Mouse (Mus musculus) forebrain, embryonic 10.5 days (tissue): ENCODE measurements around the gene Ttc30b. TPM values are rescaled to one million over a fixed set of nuclear protein-coding genes. Genes with fewer than 3 reads are reported as not detected.
A peak's percentile ranks its signal among the peaks of the same experiment; 100 is the strongest.

Experiments
- DNase-seq: peaks from one replicate; pipeline ENCODE4 v3.0.0-alpha.2; 2017; ENCODE audit warnings: low spot score; ENCODE audit errors: extremely low spot score
- H3K27ac ChIP-seq: fragments of 300-500 bp; sonication (generic); 2 replicates; pipeline ENCODE4 v1.5.1; 2016; ENCODE audit warnings: mild to moderate bottlenecking
- H3K27me3 ChIP-seq: fragments of 300-500 bp; sonication (generic); 2 replicates; pipeline ENCODE4 v1.6.1; 2016; ENCODE audit warnings: mild to moderate bottlenecking; ENCODE audit not compliant: poor library complexity, severe bottlenecking
- H3K36me3 ChIP-seq: fragments of 300-500 bp; sonication (generic); replicated peaks from 2 replicates; pipeline ENCODE4 v1.6.1; 2016; ENCODE audit warnings: mild to moderate bottlenecking, moderate library complexity
- H3K4me1 ChIP-seq: fragments of 300-500 bp; sonication (generic); 2 replicates; pipeline ENCODE4 v1.6.1; 2016
- H3K4me3 ChIP-seq: fragments of 300-500 bp; sonication (generic); 2 replicates; pipeline ENCODE4 v1.5.1; 2016; ENCODE audit warnings: mild to moderate bottlenecking, moderate library complexity
- H3K9me3 ChIP-seq: fragments of 300-500 bp; sonication (generic); 2 replicates; pipeline ENCODE4 v1.6.1; 2016; ENCODE audit warnings: mild to moderate bottlenecking, moderate library complexity
- WGBS: fragments of 180-500 bp; shearing (Covaris S2); methylation state at CpG from one replicate; pipeline ENCODE4 v1.1.7; 2016; 5-methylcytosine and 5-hydroxymethylcytosine counted together
- polyA plus RNA-seq: library from polyadenylated mRNA; unstranded; fragments of >200 nt; fragmentation: Nextera tagmentation; extraction: Ambion mirVana; gene quantifications from 2 replicates; pipeline ENCODE4 v1.2.1, GENCODE M21; 2016

Ttc30b gene
- polyA plus RNA-seq, 1 experiment from 2014 or later = 5.1 TPM

GRCm38 (mm10) chr2:75933541-75933940, 4.8 kb downstream of the Ttc30b start:
- 59% methylated on average over 7 of the region's 7 CpGs for WGBS
- H3K27ac ChIP-seq = no peak overlapping the region
- DNase-seq = peak; percentile 10
- H3K9me3 ChIP-seq = no peaks in the 10 kb centered on the region
- no peaks in the 10 kb centered on the region for H3K27me3 ChIP-seq
- no peak overlapping the region for H3K4me3 ChIP-seq
- peaks cover 8% of the 10 kb centered on the region for H3K4me1 ChIP-seq
- peaks cover 10% of the 10 kb centered on the region; the same call in 1 of the 2 replicates for H3K36me3 ChIP-seq

GRCm38 (mm10) chr2:75930941-75931340, 7.4 kb downstream of the Ttc30b start:
- H3K27ac ChIP-seq = no peak overlapping the region
- WGBS = 97% methylated on average over 2 of the region's 2 CpGs
- no peak for DNase-seq

GRCm38 (mm10) chr2:75929786-75930444, 8.5 kb downstream of the Ttc30b start:
- 93% methylated on average over 6 of the region's 6 CpGs for WGBS
- no peak overlapping the region for H3K4me3 ChIP-seq
- 0 out of 2 replicates have a peak, but pooled peaks cover 4% of the 10 kb centered on the region for H3K4me1 ChIP-seq
- H3K9me3 ChIP-seq = no peaks in the 10 kb centered on the region
- DNase-seq = no peak
- no peak overlapping the region for H3K27ac ChIP-seq
- peaks cover 28% of the 10 kb centered on the region for H3K36me3 ChIP-seq
- no peaks in the 10 kb centered on the region for H3K27me3 ChIP-seq

More at GRCm38 (mm10) chr2:75930941-75931340, 7.4 kb downstream of the Ttc30b start:
- H3K36me3 ChIP-seq = peaks cover 25% of the 10 kb centered on the region
- no peaks in the 10 kb centered on the region for H3K27me3 ChIP-seq
- 0 out of 2 replicates have a peak, but pooled peaks cover 4% of the 10 kb centered on the region for H3K4me1 ChIP-seq
- no peak overlapping the region for H3K4me3 ChIP-seq
- H3K9me3 ChIP-seq = no peaks in the 10 kb centered on the region

GRCm38 (mm10) chr2:75929141-75929540, 9.2 kb downstream of the Ttc30b start:
- no peak for DNase-seq
- Histone ChIP-seq H3K36me3 (peaks cover 28% of the 10 kb centered on the region), H3K9me3 (no peaks in the 10 kb centered on the region), H3K27me3 (no peaks in the 10 kb centered on the region), H3K4me3 (no peak overlapping the region), H3K27ac (no peak overlapping the region), H3K4me1 (peaks cover 7% of the 10 kb centered on the region; the same call in 1 of the 2 replicates)
- 95% methylated on average over 2 of the region's 2 CpGs for WGBS

- Histone ChIP-seq H3K36me3 (peaks cover 28% of the 10 kb centered on the region), H3K9me3 (no peaks in the 10 kb centered on the region), H3K27me3 (no peaks in the 10 kb centered on the region), H3K4me1 (peaks cover 3% of the 10 kb centered on the region; the same call in 1 of the 2 replicates), H3K4me3 (no peak overlapping the region), H3K27ac (no peak overlapping the region)
- WGBS = 97% methylated on average over 3 of the region's 3 CpGs
- no peak for DNase-seq
These were observed 10.4 kb downstream of the Ttc30b start for GRCm38 (mm10) chr2:75928011-75928410.

GRCm38 (mm10) chr2:75926061-75926460, 12.3 kb downstream of the Ttc30b start:
- H3K4me3 ChIP-seq = no peak overlapping the region
- no peak for DNase-seq
- H3K27me3 ChIP-seq = no peaks in the 10 kb centered on the region
- H3K9me3 ChIP-seq = no peaks in the 10 kb centered on the region
- no peak overlapping the region for H3K27ac ChIP-seq
- peaks cover 30% of the 10 kb centered on the region for H3K36me3 ChIP-seq
- peaks cover 3% of the 10 kb centered on the region; the same call in 1 of the 2 replicates for H3K4me1 ChIP-seq
- 89% methylated on average over 5 of the region's 5 CpGs for WGBS

GRCm38 (mm10) chr2:75923807-75924340, 14.5 kb downstream of the Ttc30b start:
- Histone ChIP-seq H3K4me1 (peaks cover 3% of the 10 kb centered on the region; the same call in 1 of the 2 replicates), H3K4me3 (no peak overlapping the region), H3K9me3 (no peaks in the 10 kb centered on the region), H3K27ac (no peak overlapping the region), H3K36me3 (peaks cover 25% of the 10 kb centered on the region), H3K27me3 (no peaks in the 10 kb centered on the region)
- DNase-seq = no peak
- WGBS = 88% methylated on average over 4 of the region's 4 CpGs

GRCm38 (mm10) chr2:75915040-75915439, 23.3 kb downstream of the Ttc30b start:
- no peaks in the 10 kb centered on the region for H3K9me3 ChIP-seq
- WGBS = 90% methylated on average over 3 of the region's 3 CpGs
- H3K4me3 ChIP-seq = no peak overlapping the region
- no peak overlapping the region for H3K27ac ChIP-seq
- H3K27me3 ChIP-seq = no peaks in the 10 kb centered on the region
- no peak for DNase-seq
- H3K36me3 ChIP-seq = peaks cover 43% of the 10 kb centered on the region
- H3K4me1 ChIP-seq = no peaks in the 10 kb centered on the region

- H3K9me3 ChIP-seq = no peaks in the 10 kb centered on the region
- no peaks in the 10 kb centered on the region for H3K4me1 ChIP-seq
- no peaks in the 10 kb centered on the region for H3K27me3 ChIP-seq
- H3K4me3 ChIP-seq = no peak overlapping the region
- peaks cover 59% of the 10 kb centered on the region for H3K36me3 ChIP-seq
- DNase-seq = no peak
- H3K27ac ChIP-seq = no peak overlapping the region
- WGBS = 94% methylated on average over 1 of the region's 1 CpGs
These were observed 31.2 kb downstream of the Ttc30b start for GRCm38 (mm10) chr2:75907142-75907541.

GRCm38 (mm10) chr2:75901869-75902268, 36.5 kb downstream of the Ttc30b start:
- no peak for DNase-seq
- Histone ChIP-seq H3K36me3 (peaks cover 45% of the 10 kb centered on the region), H3K9me3 (peaks cover 6% of the 10 kb centered on the region), H3K4me1 (no peaks in the 10 kb centered on the region), H3K27ac (no peak overlapping the region), H3K27me3 (no peaks in the 10 kb centered on the region), H3K4me3 (no peak overlapping the region)
- WGBS = 90% methylated on average over 9 of the region's 9 CpGs

GRCm38 (mm10) chr2:75900281-75900680, 38.1 kb downstream of the Ttc30b start:
- no peaks in the 10 kb centered on the region for H3K27me3 ChIP-seq
- no peak overlapping the region for H3K4me3 ChIP-seq
- peaks cover 39% of the 10 kb centered on the region for H3K36me3 ChIP-seq
- no peaks in the 10 kb centered on the region for H3K4me1 ChIP-seq
- no peak overlapping the region for H3K27ac ChIP-seq
- no peak for DNase-seq
- WGBS = 83% methylated on average over 1 of the region's 1 CpGs
- peaks cover 6% of the 10 kb centered on the region for H3K9me3 ChIP-seq

- Histone ChIP-seq H3K27ac (no peak overlapping the region), H3K9me3 (peaks cover 6% of the 10 kb centered on the region), H3K4me1 (peaks cover 5% of the 10 kb centered on the region; the same call in 1 of the 2 replicates), H3K27me3 (no peaks in the 10 kb centered on the region), H3K4me3 (no peak overlapping the region), H3K36me3 (peaks cover 27% of the 10 kb centered on the region)
- 88% methylated on average over 5 of the region's 5 CpGs for WGBS
- DNase-seq = no peak
These were observed 42.7 kb downstream of the Ttc30b start for GRCm38 (mm10) chr2:75895711-75896110.

GRCm38 (mm10) chr2:75891981-75892380, 46.4 kb downstream of the Ttc30b start:
- no peaks in the 10 kb centered on the region for H3K27me3 ChIP-seq

More at GRCm38 (mm10) chr2:75891981-75892380, 46.4 kb downstream of the Ttc30b start:
- Histone ChIP-seq H3K27ac (no peak overlapping the region), H3K4me3 (no peak overlapping the region), H3K36me3 (peaks cover 18% of the 10 kb centered on the region), H3K9me3 (no peaks in the 10 kb centered on the region), H3K4me1 (peaks cover 5% of the 10 kb centered on the region; the same call in 1 of the 2 replicates)
- DNase-seq = no peak
- 73% methylated on average over 4 of the region's 4 CpGs for WGBS
